Mouse (Mus musculus): ENCODE measurements around the gene Kcnb1.

GRCm38 (mm10) chr2:167059536-167059935 is 130.4 kb downstream of the Kcnb1 start:
- TF ChIP-seq GATA1 (IDR thresholded peaks at IDR 0.05; ENCODE audit: low read length), result no peak
- no peak for TF ChIP-seq TAL1 (IDR thresholded peaks at IDR 0.05; ENCODE audit: low read length)

All from erythroblast, embryonic 14.5 days (primary cell).